Mouse (Mus musculus): ENCODE data around the gene Tph1. TPM values are rescaled to one million over a fixed set of nuclear protein-coding genes. Genes with fewer than 3 reads are reported as not detected.

Tph1 gene
- polyA plus RNA-seq, 1 experiment from 2014 or later, result 0.12 TPM

DNA sequence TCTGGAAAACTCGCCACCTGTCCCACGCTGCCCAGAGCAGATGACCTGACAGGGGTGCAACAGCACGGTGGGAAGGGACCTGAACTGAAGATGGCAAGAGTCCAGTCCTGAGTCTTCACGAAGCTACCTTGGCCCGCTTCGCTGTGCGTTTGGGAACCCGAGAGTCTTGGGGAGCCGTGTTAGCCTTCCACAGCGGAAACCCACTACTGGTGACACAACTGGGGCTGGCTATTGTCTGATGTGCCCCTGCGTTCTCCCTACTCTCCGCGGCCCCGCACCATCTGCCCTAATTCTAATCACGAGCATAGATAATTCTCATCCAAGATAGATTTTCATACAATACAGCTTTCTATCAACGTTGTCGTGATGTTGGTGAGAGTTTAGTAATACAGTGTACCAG, 32.3 kb downstream of the Tph1 start:
- Histone ChIP-seq H3K27ac (peak overlapping the region; percentile 81), H3K27me3 (peaks cover 6% of the 10 kb centered on the region; the same call in 1 of the 2 replicates), H3K36me3 (no peaks in the 10 kb centered on the region), H3K4me3 (peak overlapping the region; percentile 67), H3K4me2 (replicated peaks) (peak overlapping the region; percentile 85), H3K9me3 (replicated peaks) (no peaks in the 10 kb centered on the region), H3K4me1 (peaks cover 10% of the 10 kb centered on the region), H3K9ac (peak overlapping the region; percentile 73)
- 17% methylated on average over 17 of the region's 17 CpGs for WGBS
- ATAC-seq (ENCODE audit: low FRiP score), result peak; percentile 50; the same call in 1 of the 2 replicates

DNA sequence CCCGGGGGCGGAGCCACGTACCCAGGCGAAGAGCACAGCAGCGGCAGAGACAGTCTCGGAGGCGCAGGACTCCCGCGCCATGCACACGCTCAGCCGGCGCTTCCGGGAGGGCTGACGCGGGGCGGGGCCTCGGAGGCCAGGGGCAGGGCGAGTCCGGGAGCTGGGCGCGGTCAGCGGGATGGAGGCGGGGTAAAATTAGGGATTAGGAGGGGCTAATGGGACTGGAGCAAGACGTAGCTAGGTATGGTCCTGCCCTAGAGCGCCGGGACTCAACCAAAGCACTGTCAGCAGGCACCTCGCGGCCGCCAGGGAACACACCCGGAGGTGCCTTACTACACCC, 32.7 kb downstream of the Tph1 start, which contains the start of gene Sergef:
Gene Sergef (minus strand): TSS at position 116 of the 340 bp plus-strand sequence.
- ATAC-seq (ENCODE audit: low FRiP score), result peak; percentile 96
- under 1% methylated on average over 30 of the region's 30 CpGs for WGBS

DNA sequence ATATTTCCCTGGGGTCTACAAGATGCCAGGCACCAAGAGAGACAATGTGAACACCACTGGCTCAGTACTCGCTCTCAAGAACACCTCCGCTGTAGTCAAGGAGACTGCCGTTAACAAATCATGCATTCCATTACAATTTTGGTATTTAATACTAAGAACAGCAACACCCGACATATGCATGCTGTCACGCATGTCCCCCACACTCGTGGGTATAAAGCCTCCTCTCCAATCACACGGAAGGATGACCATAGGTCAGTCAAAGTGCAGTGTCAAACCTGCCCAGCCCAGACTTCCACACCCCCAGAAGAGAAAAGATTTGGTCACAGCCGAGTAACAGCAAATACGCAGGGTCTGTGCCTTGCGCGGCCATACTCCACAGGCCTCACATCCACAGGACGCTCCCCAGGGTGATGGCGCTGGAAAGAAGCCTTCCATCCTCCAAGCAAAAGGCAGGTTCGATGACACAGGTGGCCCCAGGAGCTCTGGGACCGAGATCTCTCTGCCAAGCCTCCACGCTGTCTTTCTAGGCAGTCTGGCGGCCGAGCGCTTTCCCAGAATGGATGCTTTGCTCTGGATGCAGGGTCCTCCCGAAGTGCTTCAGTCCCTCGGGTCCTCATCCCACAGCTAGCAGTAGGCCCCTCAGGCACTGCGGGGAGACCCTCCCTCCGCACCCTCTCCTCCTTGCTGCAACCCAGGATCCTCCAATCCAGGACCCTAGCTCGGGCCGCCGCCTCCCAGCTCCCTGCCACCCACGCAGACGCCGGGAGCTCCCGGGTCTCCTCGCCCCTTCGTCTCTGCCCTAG, 33.2 kb downstream of the Tph1 start:
- Histone ChIP-seq H3K36me3 (0 out of 2 replicates have a peak, but pooled peaks cover 4% of the 10 kb centered on the region), H3K4me3 (peak overlapping the region; percentile 67), H3K4me2 (replicated peaks) (peak overlapping the region; percentile 85), H3K9ac (peak overlapping the region; percentile 73), H3K4me1 (peaks cover 10% of the 10 kb centered on the region), H3K9me3 (replicated peaks) (no peaks in the 10 kb centered on the region), H3K27me3 (peaks cover 6% of the 10 kb centered on the region; the same call in 1 of the 2 replicates), H3K27ac (peak overlapping the region; percentile 81)
- 9% methylated on average over 32 of the region's 32 CpGs for WGBS
- peak; percentile 51 for ATAC-seq (ENCODE audit: low FRiP score)

More for the DNA sequence above, 32.7 kb downstream of the Tph1 start, which contains the start of gene Sergef:
- H3K4me2 ChIP-seq (replicated peaks), result peak within 1 kb of the TSS; percentile 85
- peaks cover 10% of the 10 kb centered on the region for H3K4me1 ChIP-seq
- H3K9me3 ChIP-seq (replicated peaks), result no peaks in the 10 kb centered on the region
- H3K27me3 ChIP-seq, result peaks cover 6% of the 10 kb centered on the region; the same call in 1 of the 2 replicates
- 0 out of 2 replicates have a peak, but pooled peaks cover 2% of the 10 kb centered on the region for H3K36me3 ChIP-seq
- peak within 1 kb of the TSS; percentile 81 for H3K27ac ChIP-seq
- peak within 1 kb of the TSS; percentile 67 for H3K4me3 ChIP-seq
- peak within 1 kb of the TSS; percentile 73 for H3K9ac ChIP-seq

DNA sequence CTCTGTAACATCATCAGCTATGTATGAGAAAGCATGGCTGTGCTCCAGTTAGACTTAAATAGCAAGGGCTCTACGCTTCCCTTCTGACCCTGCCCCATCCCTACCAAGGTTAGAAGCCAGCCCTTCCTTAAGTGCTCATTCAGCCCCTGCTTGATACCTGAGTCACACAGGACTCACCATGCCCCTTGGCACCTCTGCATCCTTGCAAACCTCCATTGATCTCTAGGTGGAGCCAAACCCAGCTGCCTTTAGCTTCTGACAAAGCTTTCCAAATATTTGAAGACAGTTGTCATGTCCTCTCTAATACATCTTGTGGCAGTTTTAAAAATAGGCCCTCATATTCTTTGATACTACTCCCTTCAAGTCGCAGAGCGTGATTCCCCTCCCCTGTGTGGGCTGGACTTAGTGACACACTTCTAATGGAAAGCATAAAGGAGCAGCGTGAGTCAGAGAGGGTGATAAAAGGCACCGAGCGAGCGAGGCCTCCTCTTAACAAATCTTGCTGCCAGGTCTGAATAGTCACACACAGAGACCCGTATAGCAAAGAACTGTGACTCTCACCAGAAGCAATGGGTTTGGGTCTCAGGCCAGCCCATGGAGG, 43.9 kb downstream of the Tph1 start:
- Histone ChIP-seq H3K4me3 (no peak overlapping the region), H3K4me1 (0 out of 2 replicates have a peak, but pooled peaks cover 5% of the 10 kb centered on the region), H3K27ac (no peak overlapping the region), H3K36me3 (peaks cover 23% of the 10 kb centered on the region), H3K4me2 (replicated peaks) (no peak overlapping the region), H3K9me3 (replicated peaks) (no peaks in the 10 kb centered on the region), H3K27me3 (no peaks in the 10 kb centered on the region), H3K9ac (peak overlapping the region; percentile 42; the same call in 1 of the 2 replicates)
- ATAC-seq (ENCODE audit: low FRiP score), result no peak
- 49% methylated on average over 8 of the region's 8 CpGs for WGBS

DNA sequence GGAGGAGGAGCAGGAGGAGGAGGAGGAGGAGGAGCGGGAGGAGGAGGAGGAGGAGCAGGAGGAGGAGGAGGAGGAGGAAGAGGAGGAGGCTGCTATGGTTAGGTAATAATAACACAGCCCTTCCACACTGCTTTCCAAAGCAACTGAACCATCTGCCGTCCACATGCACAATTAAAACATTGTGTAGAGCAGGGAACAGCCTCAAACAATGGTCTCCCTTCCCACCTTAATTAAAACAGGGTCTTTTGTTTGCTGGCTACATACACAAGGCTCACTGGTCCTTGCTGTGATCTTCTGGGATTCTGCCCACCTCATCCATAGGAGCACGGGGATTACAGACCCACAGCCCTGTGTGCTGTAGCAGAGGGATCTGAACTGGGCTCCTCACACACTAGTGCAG, 48.4 kb downstream of the Tph1 start:
- no peak for ATAC-seq (ENCODE audit: low FRiP score)
- 40% methylated on average over 2 of the region's 3 CpGs for WGBS
- no peaks in the 10 kb centered on the region for H3K9me3 ChIP-seq (replicated peaks)
- H3K4me2 ChIP-seq (replicated peaks), result no peak overlapping the region
- no peaks in the 10 kb centered on the region for H3K27me3 ChIP-seq
- no peak overlapping the region for H3K4me3 ChIP-seq
- 0 out of 2 replicates have a peak, but pooled peaks cover 5% of the 10 kb centered on the region for H3K4me1 ChIP-seq
- H3K36me3 ChIP-seq, result peaks cover 16% of the 10 kb centered on the region
- no peak overlapping the region for H3K9ac ChIP-seq
- no peak overlapping the region for H3K27ac ChIP-seq

DNA sequence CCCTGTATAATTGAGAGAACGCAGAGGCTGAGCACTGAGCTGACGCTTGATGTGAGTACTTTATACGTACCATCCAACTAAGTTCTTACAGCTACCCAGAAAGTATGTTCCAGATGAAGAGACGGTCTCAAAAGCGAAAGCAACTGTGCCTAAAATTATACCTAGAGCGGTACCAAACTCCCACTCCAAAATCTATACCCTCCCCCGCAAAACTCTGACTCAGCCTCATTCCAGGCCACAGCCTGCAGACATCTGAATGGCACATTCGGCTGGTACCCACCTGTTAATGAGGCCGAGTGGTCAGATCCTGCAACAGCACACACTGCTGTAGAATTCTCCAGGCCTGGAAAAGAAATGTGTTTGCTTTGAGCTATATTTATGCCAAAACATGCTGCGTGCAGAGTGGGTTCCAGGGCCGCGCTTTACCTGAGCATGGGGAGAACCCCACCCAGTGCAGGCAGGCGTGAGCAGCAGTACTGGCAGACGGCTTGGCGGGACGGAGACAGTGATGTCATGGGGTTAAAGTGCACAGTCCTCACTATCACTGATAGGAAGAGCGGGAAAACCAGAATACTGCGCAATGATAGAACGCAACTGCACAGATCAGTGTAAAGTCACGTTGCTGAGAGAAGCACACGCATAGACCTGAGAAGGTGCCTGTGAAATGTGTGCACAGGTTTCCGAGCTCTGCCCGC, 53.8 kb downstream of the Tph1 start:
- Histone ChIP-seq H3K9me3 (replicated peaks) (no peaks in the 10 kb centered on the region), H3K4me3 (no peak overlapping the region), H3K27ac (no peak overlapping the region), H3K4me1 (no peaks in the 10 kb centered on the region), H3K36me3 (peaks cover 30% of the 10 kb centered on the region), H3K4me2 (replicated peaks) (no peak overlapping the region), H3K9ac (no peak overlapping the region), H3K27me3 (no peaks in the 10 kb centered on the region)
- ATAC-seq (ENCODE audit: low FRiP score), result no peak
- 94% methylated on average over 23 of the region's 23 CpGs for whole genome bisulfite sequencing

DNA sequence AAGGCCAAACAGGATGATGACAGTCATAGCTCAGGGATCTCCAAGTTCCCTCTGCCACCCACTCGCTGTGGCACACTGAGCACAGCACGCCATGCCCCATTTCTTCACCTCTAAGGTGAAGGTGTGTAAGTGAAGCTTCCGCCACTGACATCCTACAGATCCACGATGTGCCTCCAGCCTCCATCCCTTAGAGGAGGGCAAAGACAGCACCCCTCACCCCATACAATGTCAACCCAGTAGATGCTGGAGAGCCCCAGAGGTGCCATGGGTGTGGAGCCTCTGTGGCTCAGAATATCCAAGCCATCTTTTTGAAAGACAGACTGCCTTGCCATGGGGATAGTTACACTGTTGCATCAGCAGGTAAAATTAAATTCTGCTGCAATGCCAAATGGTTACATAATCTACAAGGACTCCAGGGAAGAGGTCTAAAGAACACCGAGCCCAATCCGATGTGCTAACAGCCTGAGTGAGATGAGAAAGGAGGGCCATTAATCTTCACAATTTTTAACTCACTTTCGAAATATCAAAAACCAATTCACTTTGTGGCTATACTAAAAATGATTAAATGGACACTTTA, 55.8 kb downstream of the Tph1 start:
- ATAC-seq (ENCODE audit: low FRiP score), result no peak
- H3K9ac ChIP-seq, result no peak overlapping the region
- H3K9me3 ChIP-seq (replicated peaks), result no peaks in the 10 kb centered on the region
- H3K27me3 ChIP-seq, result no peaks in the 10 kb centered on the region
- H3K36me3 ChIP-seq, result peaks cover 37% of the 10 kb centered on the region
- H3K4me1 ChIP-seq, result no peaks in the 10 kb centered on the region
- WGBS, result 95% methylated on average over 7 of the region's 7 CpGs
- no peak overlapping the region for H3K4me2 ChIP-seq (replicated peaks)
- no peak overlapping the region for H3K27ac ChIP-seq
- no peak overlapping the region for H3K4me3 ChIP-seq

DNA sequence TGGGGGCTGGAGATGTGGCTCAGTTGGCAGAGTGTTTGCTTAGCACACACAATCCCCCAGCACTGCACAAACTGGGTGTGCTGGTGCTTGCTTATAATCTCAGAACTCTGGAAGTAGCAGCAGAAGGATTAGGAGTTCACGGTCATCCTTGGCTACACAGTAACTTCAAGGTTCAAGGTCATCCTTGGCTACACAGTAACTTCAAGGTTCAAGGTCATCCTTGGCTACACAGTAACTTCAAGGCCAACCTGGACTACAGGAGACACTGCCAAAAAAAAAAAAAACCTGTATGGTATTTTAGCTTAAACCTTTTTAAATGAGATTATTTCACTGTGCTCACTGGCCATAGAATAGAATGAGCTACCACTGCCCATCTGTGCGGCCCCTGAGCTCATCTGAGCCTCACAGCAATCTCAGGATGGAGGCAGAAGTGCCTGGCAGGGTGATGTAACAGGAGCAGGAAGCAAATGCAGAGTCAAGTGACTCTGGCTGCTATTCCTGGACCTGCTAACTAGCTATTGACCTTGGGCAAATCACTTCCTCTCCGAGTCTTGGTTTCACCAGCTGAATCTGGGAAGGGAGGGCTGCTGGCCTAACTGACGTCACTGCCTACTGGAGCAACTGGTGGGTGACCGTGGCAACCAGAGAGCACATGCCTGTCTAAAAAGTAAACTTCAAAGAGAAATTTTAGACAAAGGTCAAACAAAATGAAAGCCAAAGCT, 56.9 kb downstream of the Tph1 start:
- H3K4me2 ChIP-seq (replicated peaks), result no peak overlapping the region
- 71% methylated on average over 5 of the region's 5 CpGs for WGBS

DNA sequence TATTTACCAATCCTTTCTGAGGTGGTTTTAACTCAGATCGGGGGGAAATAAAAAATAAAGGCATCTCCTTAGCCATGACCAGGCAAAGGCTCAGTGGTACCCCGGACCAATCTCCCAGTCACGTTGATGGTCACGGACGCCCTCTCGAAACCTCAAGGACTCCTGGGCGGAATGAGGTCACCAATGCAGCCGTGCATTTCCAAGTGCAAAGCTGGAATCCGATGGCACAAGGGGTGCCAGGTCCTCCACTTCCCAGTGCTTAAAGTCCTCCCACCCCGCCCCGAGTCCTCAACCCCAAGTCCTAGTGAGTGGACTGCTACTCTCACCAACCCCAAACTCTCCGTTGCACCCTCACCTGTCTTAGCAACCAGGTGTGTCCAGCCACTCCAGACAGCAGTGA, 58.1 kb downstream of the Tph1 start:
- ATAC-seq (ENCODE audit: low FRiP score), result no peak
- Histone ChIP-seq H3K36me3 (peaks cover 25% of the 10 kb centered on the region), H3K9ac (no peak overlapping the region), H3K27ac (no peak overlapping the region), H3K4me1 (no peaks in the 10 kb centered on the region), H3K4me3 (no peak overlapping the region), H3K9me3 (replicated peaks) (no peaks in the 10 kb centered on the region), H3K27me3 (no peaks in the 10 kb centered on the region), H3K4me2 (replicated peaks) (no peak overlapping the region)
- 95% methylated on average over 12 of the region's 12 CpGs for WGBS

More for the DNA sequence above, 56.9 kb downstream of the Tph1 start:
- Histone ChIP-seq H3K27ac (no peak overlapping the region), H3K4me3 (no peak overlapping the region), H3K9ac (no peak overlapping the region), H3K9me3 (replicated peaks) (no peaks in the 10 kb centered on the region), H3K27me3 (no peaks in the 10 kb centered on the region), H3K4me1 (no peaks in the 10 kb centered on the region), H3K36me3 (peaks cover 29% of the 10 kb centered on the region)
- ATAC-seq (ENCODE audit: low FRiP score), result no peak

DNA sequence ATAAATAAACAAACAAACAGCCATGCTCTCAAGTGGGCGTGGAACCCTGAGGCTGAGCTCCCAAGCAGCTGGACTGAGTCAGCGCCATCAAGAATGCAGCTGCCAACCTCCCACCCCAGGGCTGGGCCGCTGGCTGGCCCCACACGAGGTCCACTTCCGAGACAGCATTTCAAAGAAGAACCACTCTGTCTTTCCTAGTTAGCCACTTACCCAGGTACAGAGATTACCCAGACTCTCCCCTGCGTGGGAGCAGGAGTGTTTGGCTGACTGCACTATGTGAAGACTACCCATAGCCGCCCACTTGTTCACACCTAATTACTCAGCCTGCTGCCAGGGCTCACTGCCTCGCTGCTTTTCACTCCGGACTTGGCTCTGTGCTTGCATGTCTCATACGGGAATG, 59.2 kb downstream of the Tph1 start:
- peaks cover 17% of the 10 kb centered on the region for H3K36me3 ChIP-seq
- H3K9me3 ChIP-seq (replicated peaks), result no peaks in the 10 kb centered on the region
- H3K4me2 ChIP-seq (replicated peaks), result no peak overlapping the region
- WGBS, result 86% methylated on average over 10 of the region's 10 CpGs
- H3K9ac ChIP-seq, result no peak overlapping the region
- no peak for ATAC-seq (ENCODE audit: low FRiP score)
- no peak overlapping the region for H3K4me3 ChIP-seq
- no peak overlapping the region for H3K27ac ChIP-seq
- no peaks in the 10 kb centered on the region for H3K4me1 ChIP-seq
- no peaks in the 10 kb centered on the region for H3K27me3 ChIP-seq

DNA sequence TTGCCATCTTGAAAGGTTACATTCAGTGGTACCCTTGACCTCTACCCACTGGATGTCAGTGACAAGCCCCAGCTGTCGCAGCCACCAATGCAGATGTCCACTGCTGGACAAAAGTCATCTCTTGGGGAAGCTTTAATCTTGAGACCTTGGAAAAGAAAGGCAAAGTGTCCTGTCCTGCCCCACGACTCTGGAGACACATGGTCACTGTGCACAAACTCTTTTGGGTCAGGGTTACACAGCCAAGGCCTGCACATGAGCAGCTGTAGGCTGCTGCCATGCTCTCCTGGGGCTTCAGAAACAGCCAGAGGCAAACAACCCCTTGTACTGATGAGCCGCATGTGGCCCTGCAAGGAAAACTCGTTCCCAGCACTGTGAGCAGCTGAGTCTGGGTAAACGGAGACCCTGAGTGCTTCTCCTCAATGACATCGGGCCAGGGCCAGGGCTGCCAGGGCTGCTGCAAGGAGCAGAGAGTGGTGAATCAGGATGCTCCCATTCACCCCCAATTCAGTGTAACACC, 59.9 kb downstream of the Tph1 start:
- H3K4me3 ChIP-seq, result no peak overlapping the region
- H3K27me3 ChIP-seq, result no peaks in the 10 kb centered on the region
- 70% methylated on average over 6 of the region's 6 CpGs for WGBS
- H3K27ac ChIP-seq, result no peak overlapping the region
- no peak overlapping the region for H3K9ac ChIP-seq
- no peak for ATAC-seq (ENCODE audit: low FRiP score)
- H3K9me3 ChIP-seq (replicated peaks), result no peaks in the 10 kb centered on the region
- no peaks in the 10 kb centered on the region for H3K4me1 ChIP-seq
- peaks cover 17% of the 10 kb centered on the region for H3K36me3 ChIP-seq
- no peak overlapping the region for H3K4me2 ChIP-seq (replicated peaks)

Measured in hindbrain, embryonic 12.5 days (tissue).